Mouse (Mus musculus): ENCODE results near the gene Lhpp. TPM values are rescaled to one million over a fixed set of nuclear protein-coding genes. Genes with fewer than 3 reads are reported as not detected.

The Lhpp gene
- 14.3 and 20.7 TPM in 2 replicates for polyA plus RNA-seq (2014; fragmentation: Nextera tagmentation; extraction: Ambion mirVana)

DNA sequence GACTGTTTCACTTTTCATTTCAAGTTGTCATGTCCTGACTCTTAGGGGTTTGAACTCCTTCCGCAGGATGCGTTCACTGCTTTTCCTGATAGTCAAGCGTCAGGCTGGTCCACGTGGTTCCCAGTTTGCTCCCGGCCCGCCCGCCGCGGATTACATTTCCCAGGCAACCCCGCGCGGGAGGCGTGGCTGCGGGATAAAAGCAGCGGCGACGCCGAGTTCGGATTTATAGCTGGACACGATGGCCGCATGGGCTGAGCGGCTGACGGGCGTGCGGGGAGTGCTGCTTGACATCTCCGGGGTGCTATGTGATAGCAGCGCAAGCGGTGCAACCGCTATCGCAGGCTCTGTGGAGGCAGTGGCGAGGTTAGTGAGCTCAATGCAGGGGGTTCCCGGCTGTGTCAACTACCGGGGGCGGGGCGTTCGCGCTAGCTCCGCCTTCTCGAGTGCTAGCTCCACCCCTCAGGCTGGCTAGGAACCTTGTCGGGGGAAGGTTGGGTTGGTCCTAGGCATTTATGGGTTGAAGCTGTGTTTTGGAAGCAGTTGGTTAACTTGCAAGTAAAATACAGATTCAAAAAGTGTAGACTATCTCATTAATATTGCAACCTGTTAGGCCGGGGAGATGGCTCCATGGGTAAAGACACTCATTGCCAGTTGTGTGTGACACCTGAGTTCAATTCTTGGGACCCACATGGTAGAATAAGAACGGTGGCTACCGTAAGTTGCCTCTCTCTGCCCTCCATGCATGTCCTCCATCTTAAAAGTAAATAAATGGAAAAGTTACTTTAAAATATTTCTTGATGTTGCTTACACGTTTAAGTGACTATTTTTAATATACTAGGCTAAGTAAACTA lies at the start of gene Lhpp:
Lhpp (plus strand) TSS at position 171 of the 851 bp plus-strand sequence.
- Histone ChIP-seq H3K4me3 (ENCODE audit: low read depth, low read length) (peak within 1 kb of the TSS; percentile 53), H3K27ac (replicated peaks; ENCODE audit: low read depth, low read length) (no peak within 1 kb of the TSS), H3K36me3 (ENCODE audit: control insufficient read depth, insufficient read depth, low read length) (no peaks in the 10 kb centered on the region), H3K9ac (ENCODE audit: low read depth, low read length) (peak within 1 kb of the TSS; percentile 55), H3K9me3 (ENCODE audit: control insufficient read depth, low read length) (no peaks in the 10 kb centered on the region), H3K4me1 (ENCODE audit: control insufficient read depth, insufficient read depth, low read length) (no peaks in the 10 kb centered on the region), H3K4me2 (ENCODE audit: low read depth, low read length) (peak within 1 kb of the TSS; percentile 59), H3K27me3 (replicated peaks; ENCODE audit: control insufficient read depth, insufficient read depth, low read length) (no peaks in the 10 kb centered on the region)
- WGBS = 8% methylated on average over 44 of the region's 44 CpGs
- DNase-seq (ENCODE audit: low spot score) = peak; percentile 88
- ATAC-seq (ENCODE audit: low read depth) = peak; percentile 90

DNA sequence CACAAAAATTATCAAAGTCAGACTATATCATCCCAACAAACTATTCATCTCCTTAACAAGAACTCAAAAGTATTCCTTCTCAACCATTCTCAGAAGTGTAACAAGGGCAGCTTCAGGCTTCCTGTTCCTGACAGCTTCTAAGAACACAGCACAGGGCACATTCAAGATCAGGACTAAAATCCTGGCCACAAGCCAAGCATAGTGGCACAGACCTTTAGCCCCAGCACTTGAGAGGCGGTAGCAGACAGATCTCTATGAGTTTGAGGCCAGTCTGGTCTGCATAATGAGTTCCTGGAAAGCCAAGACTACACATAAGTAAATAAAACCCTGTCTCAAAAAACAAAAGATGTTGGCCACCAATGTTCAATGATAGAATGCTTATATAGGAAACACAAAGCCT lies 44.6 kb upstream of the Lhpp start:
- no peak for DNase-seq (ENCODE audit: low spot score)
- H3K27ac ChIP-seq (replicated peaks; ENCODE audit: low read depth, low read length) = no peak overlapping the region
- WGBS = 58% methylated on average over 1 of the region's 1 CpGs
- H3K4me3 ChIP-seq (ENCODE audit: low read depth, low read length) = no peak overlapping the region
- no peak overlapping the region for H3K9ac ChIP-seq (ENCODE audit: low read depth, low read length)
- peaks cover 81% of the 10 kb centered on the region for H3K36me3 ChIP-seq (ENCODE audit: control insufficient read depth, insufficient read depth, low read length)
- no peak overlapping the region for H3K4me2 ChIP-seq (ENCODE audit: low read depth, low read length)
- 0 out of 2 replicates have a peak, but pooled peaks cover 3% of the 10 kb centered on the region for H3K4me1 ChIP-seq (ENCODE audit: control insufficient read depth, insufficient read depth, low read length)
- H3K9me3 ChIP-seq (ENCODE audit: control insufficient read depth, low read length) = no peaks in the 10 kb centered on the region
- no peaks in the 10 kb centered on the region for H3K27me3 ChIP-seq (replicated peaks; ENCODE audit: control insufficient read depth, insufficient read depth, low read length)
- no peak for ATAC-seq (ENCODE audit: low read depth)

DNA sequence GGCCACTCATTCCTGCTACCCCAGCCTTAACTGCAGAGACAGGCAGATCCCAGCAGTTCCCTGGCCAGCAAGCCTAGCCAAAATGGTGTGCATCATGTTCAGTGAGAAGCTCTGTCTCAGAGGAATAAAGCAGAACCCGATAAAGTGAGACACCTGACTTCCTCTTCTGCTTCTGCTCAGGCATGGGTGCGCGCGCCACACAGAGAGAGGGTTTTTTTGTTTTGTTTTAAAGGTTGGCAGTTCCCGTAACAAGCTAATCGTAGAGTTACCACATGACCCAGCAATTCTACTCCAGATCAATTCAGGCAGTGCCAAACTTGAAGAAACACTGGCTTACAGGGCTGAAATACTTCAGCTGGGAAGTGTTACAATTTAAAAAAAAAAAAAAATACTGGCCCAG lies 41.6 kb upstream of the Lhpp start:
- ATAC-seq (ENCODE audit: low read depth) (no peak), DNase-seq (ENCODE audit: low spot score) (no peak)
- Histone ChIP-seq H3K9ac (ENCODE audit: low read depth, low read length) (no peak overlapping the region), H3K9me3 (ENCODE audit: control insufficient read depth, low read length) (no peaks in the 10 kb centered on the region), H3K36me3 (ENCODE audit: control insufficient read depth, insufficient read depth, low read length) (peaks cover 51% of the 10 kb centered on the region), H3K27ac (replicated peaks; ENCODE audit: low read depth, low read length) (no peak overlapping the region), H3K4me1 (ENCODE audit: control insufficient read depth, insufficient read depth, low read length) (peaks cover 26% of the 10 kb centered on the region), H3K27me3 (replicated peaks; ENCODE audit: control insufficient read depth, insufficient read depth, low read length) (no peaks in the 10 kb centered on the region), H3K4me2 (ENCODE audit: low read depth, low read length) (no peak overlapping the region), H3K4me3 (ENCODE audit: low read depth, low read length) (no peak overlapping the region)
- WGBS = 88% methylated on average over 6 of the region's 6 CpGs

DNA sequence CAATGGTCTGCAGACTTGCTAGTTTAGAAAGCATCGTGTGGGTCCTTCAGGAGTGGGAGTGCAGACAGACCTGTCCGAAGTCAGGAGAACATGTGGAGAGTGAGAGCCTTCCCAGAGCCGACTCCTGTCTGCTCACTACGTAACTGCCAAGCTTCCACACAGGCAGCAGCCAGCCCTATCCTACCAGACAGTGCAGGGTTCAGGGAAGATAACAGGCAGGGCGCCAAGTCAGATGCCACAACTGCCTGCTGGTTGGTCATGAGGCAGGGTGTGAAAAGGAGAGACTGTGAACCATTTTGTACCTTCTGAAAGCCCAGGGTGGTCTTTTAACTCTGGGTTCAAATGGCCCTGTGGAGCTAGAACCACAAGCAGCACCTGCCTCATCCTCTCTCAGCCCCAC lies 40.4 kb upstream of the Lhpp start:
- Histone ChIP-seq H3K4me3 (ENCODE audit: low read depth, low read length) (no peak overlapping the region), H3K27me3 (replicated peaks; ENCODE audit: control insufficient read depth, insufficient read depth, low read length) (no peaks in the 10 kb centered on the region), H3K4me1 (ENCODE audit: control insufficient read depth, insufficient read depth, low read length) (peaks cover 29% of the 10 kb centered on the region), H3K9ac (ENCODE audit: low read depth, low read length) (no peak overlapping the region), H3K4me2 (ENCODE audit: low read depth, low read length) (no peak overlapping the region), H3K9me3 (ENCODE audit: control insufficient read depth, low read length) (no peaks in the 10 kb centered on the region), H3K36me3 (ENCODE audit: control insufficient read depth, insufficient read depth, low read length) (peaks cover 39% of the 10 kb centered on the region), H3K27ac (replicated peaks; ENCODE audit: low read depth, low read length) (no peak overlapping the region)
- no peak for ATAC-seq (ENCODE audit: low read depth)
- DNase-seq (ENCODE audit: low spot score) = peak; percentile 15
- WGBS = 85% methylated on average over 5 of the region's 5 CpGs

DNA sequence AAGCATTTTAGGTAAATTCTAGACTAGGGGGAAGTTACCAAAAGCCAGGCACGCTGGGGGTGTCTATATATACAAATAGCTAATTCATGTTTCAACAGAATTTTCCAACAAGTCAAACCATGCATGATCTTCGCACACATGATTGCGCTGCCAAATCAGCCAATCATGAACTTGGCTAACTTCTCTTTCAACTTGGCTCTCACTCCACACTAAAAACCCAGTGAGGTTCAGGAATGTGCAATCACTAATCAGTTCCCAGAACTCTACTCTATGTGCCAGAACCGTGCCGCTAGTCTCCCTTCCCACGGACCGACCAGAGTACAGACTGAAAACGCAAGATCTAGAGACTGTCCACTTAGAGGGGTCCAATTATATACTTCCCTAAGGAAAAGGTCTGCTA lies 39.0 kb upstream of the Lhpp start:
- H3K27me3 ChIP-seq (replicated peaks; ENCODE audit: control insufficient read depth, insufficient read depth, low read length) = no peaks in the 10 kb centered on the region
- H3K9ac ChIP-seq (ENCODE audit: low read depth, low read length) = 0 out of 2 replicates have a peak overlapping the region, but pooled peaks have one; percentile 1
- no peak overlapping the region for H3K4me3 ChIP-seq (ENCODE audit: low read depth, low read length)
- peak overlapping the region; percentile 64 for H3K4me2 ChIP-seq (ENCODE audit: low read depth, low read length)
- ATAC-seq (ENCODE audit: low read depth) = 0 out of 2 replicates have a peak, but pooled peaks have one; percentile 9
- DNase-seq (ENCODE audit: low spot score) = peak; percentile 89
- peaks cover 30% of the 10 kb centered on the region for H3K4me1 ChIP-seq (ENCODE audit: control insufficient read depth, insufficient read depth, low read length)
- peak overlapping the region; percentile 63 for H3K27ac ChIP-seq (replicated peaks; ENCODE audit: low read depth, low read length)
- peaks cover 29% of the 10 kb centered on the region for H3K36me3 ChIP-seq (ENCODE audit: control insufficient read depth, insufficient read depth, low read length)
- WGBS = 54% methylated on average over 8 of the region's 8 CpGs
- H3K9me3 ChIP-seq (ENCODE audit: control insufficient read depth, low read length) = no peaks in the 10 kb centered on the region

DNA sequence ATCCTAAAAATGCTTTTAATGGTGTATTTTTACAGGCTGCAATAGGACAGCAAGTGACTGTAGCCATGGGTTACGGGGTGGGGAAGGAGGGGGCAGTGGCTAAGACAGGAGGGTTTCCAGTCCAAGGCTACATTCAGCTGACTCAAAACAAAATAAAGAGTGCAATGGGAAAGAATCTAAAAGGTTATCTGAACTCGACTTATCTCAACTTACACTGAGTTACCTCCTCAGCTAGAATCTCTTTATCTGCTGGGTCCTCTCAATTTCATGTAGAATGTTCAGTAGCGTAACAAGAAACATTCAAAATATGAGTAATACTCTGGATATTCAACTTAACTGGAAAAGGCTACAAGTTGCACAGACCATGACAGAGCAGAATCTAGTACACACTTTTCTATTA lies 37.7 kb upstream of the Lhpp start:
- H3K4me3 ChIP-seq (ENCODE audit: low read depth, low read length) = no peak overlapping the region
- WGBS = 62% methylated on average over 3 of the region's 3 CpGs
- H3K4me2 ChIP-seq (ENCODE audit: low read depth, low read length) = peak overlapping the region; percentile 64
- DNase-seq (ENCODE audit: low spot score) (no peak), ATAC-seq (ENCODE audit: low read depth) (no peak)
- H3K9me3 ChIP-seq (ENCODE audit: control insufficient read depth, low read length) = no peaks in the 10 kb centered on the region
- H3K4me1 ChIP-seq (ENCODE audit: control insufficient read depth, insufficient read depth, low read length) = peaks cover 34% of the 10 kb centered on the region
- H3K9ac ChIP-seq (ENCODE audit: low read depth, low read length) = no peak overlapping the region
- H3K36me3 ChIP-seq (ENCODE audit: control insufficient read depth, insufficient read depth, low read length) = peaks cover 18% of the 10 kb centered on the region; the same call in 1 of the 2 replicates
- H3K27me3 ChIP-seq (replicated peaks; ENCODE audit: control insufficient read depth, insufficient read depth, low read length) = no peaks in the 10 kb centered on the region
- peak overlapping the region; percentile 28 for H3K27ac ChIP-seq (replicated peaks; ENCODE audit: low read depth, low read length)

DNA sequence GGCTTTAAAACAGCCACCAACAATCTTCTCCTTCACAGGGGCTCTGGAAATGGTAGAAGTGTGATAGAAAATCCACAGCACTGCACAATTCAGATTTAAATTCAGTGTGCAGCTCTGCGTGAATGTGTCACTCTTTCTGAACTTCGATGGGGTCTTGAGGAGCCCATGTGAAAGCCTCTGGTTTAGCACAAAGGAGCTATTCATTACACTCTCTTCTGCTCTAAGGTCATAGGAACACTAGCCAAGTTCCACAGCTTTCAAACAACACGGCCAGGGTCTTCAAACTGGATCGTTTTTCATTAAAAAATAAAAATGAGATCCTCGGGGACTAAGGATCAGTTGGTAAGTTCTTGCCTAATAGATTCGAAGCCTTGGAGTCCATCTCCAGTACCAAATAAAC lies 37.2 kb upstream of the Lhpp start:
- DNase-seq (ENCODE audit: low spot score) = peak; percentile 53
- peaks cover 34% of the 10 kb centered on the region for H3K4me1 ChIP-seq (ENCODE audit: control insufficient read depth, insufficient read depth, low read length)

DNA sequence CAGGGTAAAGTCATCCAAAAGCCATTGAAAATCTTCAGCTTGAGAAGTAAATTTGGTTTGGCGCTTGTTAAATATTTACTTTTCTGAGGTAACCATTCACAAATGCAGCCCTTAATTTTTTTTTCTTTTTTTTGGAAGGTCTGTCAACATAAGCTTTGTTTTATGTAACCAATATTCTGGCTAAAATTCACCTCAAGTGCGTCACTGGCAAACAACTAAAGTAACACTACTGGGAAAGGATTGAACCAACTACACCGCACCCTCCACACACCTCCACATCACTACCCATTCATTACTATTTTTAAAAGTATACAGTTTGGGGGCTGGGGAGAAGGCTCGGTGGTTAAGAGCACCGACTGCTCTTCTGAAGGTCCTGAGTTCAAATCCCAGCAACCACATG lies 35.8 kb upstream of the Lhpp start:
- 80% methylated on average over 5 of the region's 5 CpGs for WGBS
- no peak overlapping the region for H3K4me3 ChIP-seq (ENCODE audit: low read depth, low read length)
- peak overlapping the region; percentile 64 for H3K4me2 ChIP-seq (ENCODE audit: low read depth, low read length)
- H3K4me1 ChIP-seq (ENCODE audit: control insufficient read depth, insufficient read depth, low read length) = peaks cover 34% of the 10 kb centered on the region
- H3K36me3 ChIP-seq (ENCODE audit: control insufficient read depth, insufficient read depth, low read length) = no peaks in the 10 kb centered on the region
- H3K27me3 ChIP-seq (replicated peaks; ENCODE audit: control insufficient read depth, insufficient read depth, low read length) = no peaks in the 10 kb centered on the region
- ATAC-seq (ENCODE audit: low read depth) (no peak), DNase-seq (ENCODE audit: low spot score) (peak; percentile 50)
- H3K27ac ChIP-seq (replicated peaks; ENCODE audit: low read depth, low read length) = no peak overlapping the region
- H3K9me3 ChIP-seq (ENCODE audit: control insufficient read depth, low read length) = no peaks in the 10 kb centered on the region
- H3K9ac ChIP-seq (ENCODE audit: low read depth, low read length) = no peak overlapping the region

More for the DNA sequence above, 37.2 kb upstream of the Lhpp start:
- peaks cover 14% of the 10 kb centered on the region; the same call in 1 of the 2 replicates for H3K36me3 ChIP-seq (ENCODE audit: control insufficient read depth, insufficient read depth, low read length)
- H3K27ac ChIP-seq (replicated peaks; ENCODE audit: low read depth, low read length) = peak overlapping the region; percentile 28
- no peaks in the 10 kb centered on the region for H3K9me3 ChIP-seq (ENCODE audit: control insufficient read depth, low read length)
- ATAC-seq (ENCODE audit: low read depth) = no peak
- H3K9ac ChIP-seq (ENCODE audit: low read depth, low read length) = no peak overlapping the region
- 34% methylated on average over 6 of the region's 6 CpGs for WGBS
- H3K4me3 ChIP-seq (ENCODE audit: low read depth, low read length) = no peak overlapping the region
- H3K27me3 ChIP-seq (replicated peaks; ENCODE audit: control insufficient read depth, insufficient read depth, low read length) = no peaks in the 10 kb centered on the region
- H3K4me2 ChIP-seq (ENCODE audit: low read depth, low read length) = peak overlapping the region; percentile 64

Data from embryonic facial prominence, embryonic 14.5 days (tissue).